Mouse (Mus musculus): ENCODE results near the gene Pp2d1. TPM values are rescaled to one million over a fixed set of nuclear protein-coding genes. Genes with fewer than 3 reads are reported as not detected.
"Not testable (repeated sequence)": the region's sequence is repeated elsewhere in the genome, so short reads cannot be mapped to it uniquely, and the experiment has no call there.

The Pp2d1 gene
- polyA plus RNA-seq, 1 experiment from 2014 or later, result 0.50 TPM

- no peak overlapping the region for H3K9ac ChIP-seq (ENCODE audit: low read depth, low read length)
- H3K27ac ChIP-seq (ENCODE audit: low read length), result no peak overlapping the region
- no peak for ATAC-seq
Measured at GRCm38 (mm10) chr17:53578776-53579175, 39.5 kb upstream of the Pp2d1 start.

GRCm38 (mm10) chr17:53578249-53578648 is 39.0 kb upstream of the Pp2d1 start:
- H3K9me3 ChIP-seq (replicated peaks; ENCODE audit: control insufficient read depth, low read length, poor library complexity, severe bottlenecking), result no peaks in the 10 kb centered on the region
- no peak overlapping the region for H3K4me2 ChIP-seq (ENCODE audit: low read length)
- no peaks in the 10 kb centered on the region for H3K36me3 ChIP-seq (ENCODE audit: control insufficient read depth, insufficient read depth, low read length)
- 81% methylated on average over 6 of the region's 6 CpGs for WGBS
- no peaks in the 10 kb centered on the region for H3K27me3 ChIP-seq (ENCODE audit: control insufficient read depth, insufficient read depth, low read depth, low read length)
- no peak for ATAC-seq
- H3K27ac ChIP-seq (ENCODE audit: low read length), result no peak overlapping the region
- H3K9ac ChIP-seq (ENCODE audit: low read depth, low read length), result no peak overlapping the region
- no peak overlapping the region for H3K4me3 ChIP-seq (ENCODE audit: low read depth, low read length)
- peaks cover 5% of the 10 kb centered on the region; the same call in 1 of the 2 replicates for H3K4me1 ChIP-seq (ENCODE audit: control insufficient read depth, insufficient read depth, low read length)

More at GRCm38 (mm10) chr17:53578776-53579175, 39.5 kb upstream of the Pp2d1 start:
- Histone ChIP-seq H3K9me3 (replicated peaks; ENCODE audit: control insufficient read depth, low read length, poor library complexity, severe bottlenecking) (no peaks in the 10 kb centered on the region), H3K4me2 (ENCODE audit: low read length) (no peak overlapping the region), H3K4me1 (ENCODE audit: control insufficient read depth, insufficient read depth, low read length) (peaks cover 5% of the 10 kb centered on the region; the same call in 1 of the 2 replicates), H3K36me3 (ENCODE audit: control insufficient read depth, insufficient read depth, low read length) (no peaks in the 10 kb centered on the region), H3K4me3 (ENCODE audit: low read depth, low read length) (no peak overlapping the region), H3K27me3 (ENCODE audit: control insufficient read depth, insufficient read depth, low read depth, low read length) (no peaks in the 10 kb centered on the region)
- 63% methylated on average over 9 of the region's 9 CpGs for WGBS

GRCm38 (mm10) chr17:53577754-53578153 is 38.5 kb upstream of the Pp2d1 start:
- no peaks in the 10 kb centered on the region for H3K9me3 ChIP-seq (replicated peaks; ENCODE audit: control insufficient read depth, low read length, poor library complexity, severe bottlenecking)
- H3K27ac ChIP-seq (ENCODE audit: low read length), result no peak overlapping the region
- H3K4me3 ChIP-seq (ENCODE audit: low read depth, low read length), result no peak overlapping the region
- WGBS, result 87% methylated on average over 5 of the region's 5 CpGs
- no peaks in the 10 kb centered on the region for H3K36me3 ChIP-seq (ENCODE audit: control insufficient read depth, insufficient read depth, low read length)
- no peak overlapping the region for H3K4me2 ChIP-seq (ENCODE audit: low read length)
- no peak for ATAC-seq
- peaks cover 5% of the 10 kb centered on the region; the same call in 1 of the 2 replicates for H3K4me1 ChIP-seq (ENCODE audit: control insufficient read depth, insufficient read depth, low read length)
- H3K27me3 ChIP-seq (ENCODE audit: control insufficient read depth, insufficient read depth, low read depth, low read length), result no peaks in the 10 kb centered on the region
- H3K9ac ChIP-seq (ENCODE audit: low read depth, low read length), result no peak overlapping the region

GRCm38 (mm10) chr17:53577151-53577550 is 37.9 kb upstream of the Pp2d1 start:
- H3K4me3 ChIP-seq (ENCODE audit: low read depth, low read length), result no peak overlapping the region
- no peak overlapping the region for H3K27ac ChIP-seq (ENCODE audit: low read length)
- 92% methylated on average over 2 of the region's 2 CpGs for WGBS
- H3K9ac ChIP-seq (ENCODE audit: low read depth, low read length), result no peak overlapping the region
- no peak overlapping the region for H3K4me2 ChIP-seq (ENCODE audit: low read length)
- H3K4me1 ChIP-seq (ENCODE audit: control insufficient read depth, insufficient read depth, low read length), result peaks cover 5% of the 10 kb centered on the region; the same call in 1 of the 2 replicates
- no peaks in the 10 kb centered on the region for H3K27me3 ChIP-seq (ENCODE audit: control insufficient read depth, insufficient read depth, low read depth, low read length)
- H3K9me3 ChIP-seq (replicated peaks; ENCODE audit: control insufficient read depth, low read length, poor library complexity, severe bottlenecking), result no peaks in the 10 kb centered on the region
- no peaks in the 10 kb centered on the region for H3K36me3 ChIP-seq (ENCODE audit: control insufficient read depth, insufficient read depth, low read length)
- no peak for ATAC-seq

GRCm38 (mm10) chr17:53573019-53573556 is 33.8 kb upstream of the Pp2d1 start:
- H3K9me3 ChIP-seq (replicated peaks; ENCODE audit: control insufficient read depth, low read length, poor library complexity, severe bottlenecking), result no peaks in the 10 kb centered on the region
- WGBS, result 78% methylated on average over 4 of the region's 4 CpGs
- H3K4me1 ChIP-seq (ENCODE audit: control insufficient read depth, insufficient read depth, low read length), result peaks cover 19% of the 10 kb centered on the region
- H3K9ac ChIP-seq (ENCODE audit: low read depth, low read length), result no peak overlapping the region
- no peak overlapping the region for H3K4me2 ChIP-seq (ENCODE audit: low read length)
- no peaks in the 10 kb centered on the region for H3K27me3 ChIP-seq (ENCODE audit: control insufficient read depth, insufficient read depth, low read depth, low read length)
- H3K36me3 ChIP-seq (ENCODE audit: control insufficient read depth, insufficient read depth, low read length), result no peaks in the 10 kb centered on the region
- no peak overlapping the region for H3K27ac ChIP-seq (ENCODE audit: low read length)
- no peak for ATAC-seq
- no peak overlapping the region for H3K4me3 ChIP-seq (ENCODE audit: low read depth, low read length)

- not testable (repeated sequence) for H3K27ac ChIP-seq (ENCODE audit: low read length); H3K9me3 ChIP-seq (replicated peaks; ENCODE audit: control insufficient read depth, low read length, poor library complexity, severe bottlenecking); H3K9ac ChIP-seq (ENCODE audit: low read depth, low read length); ATAC-seq; H3K27me3 ChIP-seq (ENCODE audit: control insufficient read depth, insufficient read depth, low read depth, low read length); H3K4me3 ChIP-seq (ENCODE audit: low read depth, low read length); H3K4me2 ChIP-seq (ENCODE audit: low read length); H3K36me3 ChIP-seq (ENCODE audit: control insufficient read depth, insufficient read depth, low read length)
- 90% methylated on average over 5 of the region's 5 CpGs for WGBS
- peaks cover 23% of the 10 kb centered on the region for H3K4me1 ChIP-seq (ENCODE audit: control insufficient read depth, insufficient read depth, low read length)
Measured at GRCm38 (mm10) chr17:53570932-53571331, 31.7 kb upstream of the Pp2d1 start.

GRCm38 (mm10) chr17:53570361-53570875 is 31.2 kb upstream of the Pp2d1 start:
- Histone ChIP-seq H3K27ac (ENCODE audit: low read length) (peak overlapping the region; percentile 20; the same call in 1 of the 2 replicates), H3K9me3 (replicated peaks; ENCODE audit: control insufficient read depth, low read length, poor library complexity, severe bottlenecking) (no peaks in the 10 kb centered on the region), H3K9ac (ENCODE audit: low read depth, low read length) (no peak overlapping the region)

GRCm38 (mm10) chr17:53569829-53570228 is 30.6 kb upstream of the Pp2d1 start:
- Histone ChIP-seq H3K27me3 (ENCODE audit: control insufficient read depth, insufficient read depth, low read depth, low read length) (no peaks in the 10 kb centered on the region), H3K27ac (ENCODE audit: low read length) (no peak overlapping the region), H3K4me1 (ENCODE audit: control insufficient read depth, insufficient read depth, low read length) (peaks cover 25% of the 10 kb centered on the region), H3K9me3 (replicated peaks; ENCODE audit: control insufficient read depth, low read length, poor library complexity, severe bottlenecking) (no peaks in the 10 kb centered on the region), H3K4me3 (ENCODE audit: low read depth, low read length) (no peak overlapping the region), H3K36me3 (ENCODE audit: control insufficient read depth, insufficient read depth, low read length) (no peaks in the 10 kb centered on the region), H3K9ac (ENCODE audit: low read depth, low read length) (no peak overlapping the region), H3K4me2 (ENCODE audit: low read length) (peak overlapping the region; percentile 24)
- ATAC-seq, result no peak
- 33% methylated on average over 6 of the region's 6 CpGs for WGBS

More at GRCm38 (mm10) chr17:53570361-53570875, 31.2 kb upstream of the Pp2d1 start:
- 32% methylated on average over 10 of the region's 10 CpGs for WGBS
- no peaks in the 10 kb centered on the region for H3K27me3 ChIP-seq (ENCODE audit: control insufficient read depth, insufficient read depth, low read depth, low read length)
- H3K4me2 ChIP-seq (ENCODE audit: low read length), result no peak overlapping the region
- ATAC-seq, result no peak
- H3K4me1 ChIP-seq (ENCODE audit: control insufficient read depth, insufficient read depth, low read length), result peaks cover 25% of the 10 kb centered on the region
- H3K4me3 ChIP-seq (ENCODE audit: low read depth, low read length), result no peak overlapping the region
- no peaks in the 10 kb centered on the region for H3K36me3 ChIP-seq (ENCODE audit: control insufficient read depth, insufficient read depth, low read length)

- Histone ChIP-seq H3K4me2 (ENCODE audit: low read length) (peak overlapping the region; percentile 77), H3K4me3 (ENCODE audit: low read depth, low read length) (peak overlapping the region; percentile 88), H3K36me3 (ENCODE audit: control insufficient read depth, insufficient read depth, low read length) (no peaks in the 10 kb centered on the region), H3K4me1 (ENCODE audit: control insufficient read depth, insufficient read depth, low read length) (peaks cover 25% of the 10 kb centered on the region), H3K27ac (ENCODE audit: low read length) (peak overlapping the region; percentile 97), H3K27me3 (ENCODE audit: control insufficient read depth, insufficient read depth, low read depth, low read length) (no peaks in the 10 kb centered on the region), H3K9ac (ENCODE audit: low read depth, low read length) (peak overlapping the region; percentile 96), H3K9me3 (replicated peaks; ENCODE audit: control insufficient read depth, low read length, poor library complexity, severe bottlenecking) (no peaks in the 10 kb centered on the region)
- no peak for ATAC-seq
- WGBS, result 31% methylated on average over 8 of the region's 8 CpGs
Measured at GRCm38 (mm10) chr17:53568734-53569386, 29.6 kb upstream of the Pp2d1 start.

All from midbrain, embryonic 16.5 days (tissue).